Mouse (Mus musculus): ENCODE data around the gene Tspan7.

GRCm38 (mm10) chrX:10539009-10539408, 54.1 kb downstream of the Tspan7 start:
- TF ChIP-seq CTCF (IDR thresholded peaks at IDR 0.05; ENCODE audit: low read depth) (no peak), EP300 (IDR thresholded peaks at IDR 0.05; ENCODE audit: low read depth) (no peak)

Data from heart, postnatal 0 days (tissue).